Mouse (Mus musculus) ES-Bruce4 (cell line): Measurements from ENCODE around the gene Zfp687.
"Not testable (repeated sequence)": the region's sequence is repeated elsewhere in the genome, so short reads cannot be mapped to it uniquely, and the experiment has no call there.

ENCODE experiments used
- CTCF ChIP-seq: IDR thresholded peaks from one replicate; pipeline ENCODE4 v1.8.1; 2011; ENCODE audit warnings: low read depth, low read length
- POLR2A ChIP-seq: IDR thresholded peaks from one replicate; pipeline ENCODE4 v1.8.1; 2011; ENCODE audit warnings: low read length; ENCODE audit not compliant: insufficient read depth

GRCm38 (mm10) chr3:95029291-95029827, 14.1 kb upstream of the Zfp687 start:
- TF ChIP-seq CTCF, POLR2A: not testable (repeated sequence)
